Mouse (Mus musculus) midbrain, embryonic 13.5 days (tissue): ENCODE data around the gene Duox2. TPM values are rescaled to one million over a fixed set of nuclear protein-coding genes. Genes with fewer than 3 reads are reported as not detected.

Source experiments
- ATAC-seq: fragments of 200-750 bp; cut with Nextera tagmentation; 2 replicates; pipeline ENCODE4 v1.8.0; 2017; ENCODE audit warnings: mild to moderate bottlenecking, moderate TSS enrichment, moderate library complexity
- H3K27ac ChIP-seq: fragments of 300-500 bp; sonication (generic); 2 replicates; pipeline ENCODE4 v1.5.1; 2015; ENCODE audit warnings: inconsistent platforms, mild to moderate bottlenecking, moderate library complexity
- H3K27me3 ChIP-seq: fragments of 300-500 bp; sonication (generic); 2 replicates; pipeline ENCODE4 v1.6.1; 2015; ENCODE audit warnings: mild to moderate bottlenecking, inconsistent platforms
- H3K36me3 ChIP-seq: fragments of 300-500 bp; sonication (generic); 2 replicates; pipeline ENCODE4 v1.6.1; 2015; ENCODE audit warnings: mild to moderate bottlenecking, inconsistent platforms
- H3K4me1 ChIP-seq: fragments of 300-500 bp; sonication (generic); replicated peaks from 2 replicates; pipeline ENCODE4 v1.6.1; 2015; ENCODE audit warnings: inconsistent platforms
- H3K4me2 ChIP-seq: fragments of 300-500 bp; sonication (generic); replicated peaks from 2 replicates; pipeline ENCODE4 v1.6.1; 2015; ENCODE audit warnings: moderate library complexity, mild to moderate bottlenecking, inconsistent platforms
- H3K4me3 ChIP-seq: fragments of 300-500 bp; sonication (generic); replicated peaks from 2 replicates; pipeline ENCODE4 v1.5.1; 2015; ENCODE audit warnings: mild to moderate bottlenecking, inconsistent platforms
- H3K9ac ChIP-seq: fragments of 300-500 bp; sonication (generic); replicated peaks from 2 replicates; pipeline ENCODE4 v1.6.1; 2015; ENCODE audit warnings: mild to moderate bottlenecking, inconsistent platforms
- H3K9me3 ChIP-seq: fragments of 300-500 bp; sonication (generic); 2 replicates; pipeline ENCODE4 v1.6.1; 2016; ENCODE audit warnings: mild to moderate bottlenecking, inconsistent platforms
- WGBS: fragments of 180-500 bp; shearing (Covaris S2); methylation state at CpG from one replicate; pipeline ENCODE4 v1.1.7; 2015; 5-methylcytosine and 5-hydroxymethylcytosine counted together
- polyA plus RNA-seq: library from polyadenylated mRNA; unstranded; fragments of >200 nt; fragmentation: Nextera tagmentation; extraction: Ambion mirVana; gene quantifications from 2 replicates; pipeline ENCODE4 v1.2.1, GENCODE M21; 2015

The Duox2 gene
- polyA plus RNA-seq, 1 experiment from 2014 or later, result 0.04 TPM

GRCm38 (mm10) chr2:122231616-122232015, 66.6 kb downstream of the Duox2 start:
- Histone ChIP-seq H3K9me3 (no peaks in the 10 kb centered on the region), H3K4me3 (no peak overlapping the region), H3K9ac (no peak overlapping the region), H3K4me1 (peaks cover 10% of the 10 kb centered on the region; the same call in 1 of the 2 replicates), H3K4me2 (no peak overlapping the region), H3K27ac (no peak overlapping the region), H3K27me3 (no peaks in the 10 kb centered on the region), H3K36me3 (no peaks in the 10 kb centered on the region)
- ATAC-seq, result no peak
- WGBS, result 73% methylated on average over 9 of the region's 9 CpGs

GRCm38 (mm10) chr2:122230395-122230794, 67.9 kb downstream of the Duox2 start:
- no peak for ATAC-seq
- H3K9me3 ChIP-seq, result no peaks in the 10 kb centered on the region
- H3K4me3 ChIP-seq, result no peak overlapping the region
- 86% methylated on average over 6 of the region's 6 CpGs for WGBS
- no peaks in the 10 kb centered on the region for H3K36me3 ChIP-seq
- H3K27me3 ChIP-seq, result no peaks in the 10 kb centered on the region
- H3K27ac ChIP-seq, result no peak overlapping the region
- peaks cover 10% of the 10 kb centered on the region; the same call in 1 of the 2 replicates for H3K4me1 ChIP-seq
- H3K9ac ChIP-seq, result no peak overlapping the region
- H3K4me2 ChIP-seq, result no peak overlapping the region

Other genes with a start within 250 kb of the Duox2 start
- gene Spg11, start 180.1 kb downstream of the Duox2 start, polyA plus RNA-seq, result 9.7 and 11.2 TPM in 2 replicates
- gene B2m, start 150.8 kb downstream of the Duox2 start, polyA plus RNA-seq, result 82.5 and 82.7 TPM in 2 replicates
- not detected in 2 replicates for gene Trim69, start 137.7 kb downstream of the Duox2 start, polyA plus RNA-seq
- gene Patl2, start 112.3 kb downstream of the Duox2 start, polyA plus RNA-seq, result not detected in 2 replicates
- not detected in 2 replicates for gene Terb2, start 112.2 kb downstream of the Duox2 start, polyA plus RNA-seq
- gene Sord, start 63.7 kb downstream of the Duox2 start, polyA plus RNA-seq, result 18.2 and 20.0 TPM in 2 replicates
- gene Duoxa2, start 451 bp upstream of the Duox2 start, polyA plus RNA-seq, result not detected in 2 replicates
- 0.20 and 0.39 TPM in 2 replicates for gene Duoxa1, start 15.3 kb upstream of the Duox2 start, polyA plus RNA-seq
- 0.13 and 0.15 TPM in 2 replicates for gene Duox1, start 17.2 kb upstream of the Duox2 start, polyA plus RNA-seq
- gene Shf, start 70.7 kb upstream of the Duox2 start, polyA plus RNA-seq, result 7.1 and 10.2 TPM in 2 replicates
- 0.09 TPM in 1 of 2 replicates, not detected in the other for gene Slc28a2, start 128.0 kb upstream of the Duox2 start, polyA plus RNA-seq
- not detected in 2 replicates for gene Gm14085, start 186.5 kb upstream of the Duox2 start, polyA plus RNA-seq